Mouse (Mus musculus) embryonic fibroblast, embryonic 13.5 days (primary cell): ENCODE results near the gene C2cd3. TPM values are rescaled to one million over a fixed set of nuclear protein-coding genes. Genes with fewer than 3 reads are reported as not detected.
"Not testable (repeated sequence)": the region's sequence is repeated elsewhere in the genome, so short reads cannot be mapped to it uniquely, and the experiment has no call there.

Experiments used
- H3K27ac ChIP-seq: 2 replicates; pipeline ENCODE4 v1.5.1; 2012; ENCODE audit warnings: low read length, control low read depth, inconsistent platforms; ENCODE audit not compliant: insufficient read depth
- H3K4me1 ChIP-seq: 2 replicates; pipeline ENCODE4 v1.6.1; 2011; ENCODE audit warnings: low read length; ENCODE audit not compliant: control insufficient read depth, insufficient read depth
- H3K4me3 ChIP-seq: 2 replicates; pipeline ENCODE4 v1.5.1; 2011; ENCODE audit warnings: mild to moderate bottlenecking, control low read depth, low read length; ENCODE audit not compliant: insufficient read depth
- CTCF ChIP-seq: IDR thresholded peaks from 2 replicates; pipeline ENCODE4 v1.5.1; 2011; ENCODE audit warnings: mild to moderate bottlenecking, control low read depth, low read length, moderate library complexity, borderline replicate concordance; ENCODE audit not compliant: insufficient read depth
- POLR2A ChIP-seq: IDR thresholded peaks from 2 replicates; pipeline ENCODE4 v1.6.1; 2011; ENCODE audit warnings: low read depth, mild to moderate bottlenecking, control low read depth, low read length, moderate library complexity
- polyA plus RNA-seq: library from polyadenylated mRNA; stranded (reverse); fragments of >200 nt; gene quantifications from 2 replicates; pipeline ENCODE4 v1.2.4, GENCODE M21; 2011; ENCODE audit warnings: low read depth; ENCODE audit not compliant: missing spikeins, insufficient read length

Gene C2cd3
- polyA plus RNA-seq, 1 experiment: 24.4 TPM

GRCm38 (mm10) chr7:100468761-100469160, 96.7 kb downstream of the C2cd3 start:
- no peak overlapping the region for H3K4me3 ChIP-seq
- H3K27ac ChIP-seq: no peak overlapping the region
- TF ChIP-seq CTCF (no peak), POLR2A (no peak)
- H3K4me1 ChIP-seq: no peaks in the 10 kb centered on the region

GRCm38 (mm10) chr7:100469502-100469901, 97.5 kb downstream of the C2cd3 start:
- no peaks in the 10 kb centered on the region for H3K4me1 ChIP-seq
- H3K4me3 ChIP-seq: no peak overlapping the region
- no peak overlapping the region for H3K27ac ChIP-seq
- TF ChIP-seq CTCF: no peak
- no peak for TF ChIP-seq POLR2A

- no peak overlapping the region for H3K27ac ChIP-seq
- no peaks in the 10 kb centered on the region for H3K4me1 ChIP-seq
- TF ChIP-seq CTCF (no peak), POLR2A (no peak)
- H3K4me3 ChIP-seq: no peak overlapping the region
These were observed 98.9 kb downstream of the C2cd3 start for GRCm38 (mm10) chr7:100470796-100471406.

- Histone ChIP-seq H3K4me3 (no peak overlapping the region), H3K27ac (no peak overlapping the region), H3K4me1 (no peaks in the 10 kb centered on the region)
- TF ChIP-seq POLR2A (no peak), CTCF (no peak)
These were observed 99.4 kb downstream of the C2cd3 start for GRCm38 (mm10) chr7:100471407-100471797.

GRCm38 (mm10) chr7:100472777-100473176, 100.7 kb downstream of the C2cd3 start, which contains the start of gene Ucp3:
Ucp3 (plus strand) TSS chr7:100472990.
- Histone ChIP-seq H3K4me3 (no peak within 1 kb of the TSS), H3K4me1 (no peaks in the 10 kb centered on the region)
- TF ChIP-seq CTCF: no peak
- TF ChIP-seq POLR2A: no peak

GRCm38 (mm10) chr7:100473846-100474454, 101.9 kb downstream of the C2cd3 start:
- TF ChIP-seq CTCF: no peak
- no peak for TF ChIP-seq POLR2A
- H3K4me1 ChIP-seq: no peaks in the 10 kb centered on the region
- no peak overlapping the region for H3K4me3 ChIP-seq
- no peak overlapping the region for H3K27ac ChIP-seq

More at GRCm38 (mm10) chr7:100472777-100473176, 100.7 kb downstream of the C2cd3 start, which contains the start of gene Ucp3:
- no peak within 1 kb of the TSS for H3K27ac ChIP-seq

GRCm38 (mm10) chr7:100474680-100475079, 102.6 kb downstream of the C2cd3 start:
- H3K4me1 ChIP-seq: no peaks in the 10 kb centered on the region
- H3K4me3 ChIP-seq: no peak overlapping the region
- no peak overlapping the region for H3K27ac ChIP-seq
- TF ChIP-seq POLR2A (no peak), CTCF (no peak)

GRCm38 (mm10) chr7:100479100-100479822, 107.2 kb downstream of the C2cd3 start:
- H3K4me3 ChIP-seq: no peak overlapping the region
- H3K27ac ChIP-seq: no peak overlapping the region
- no peaks in the 10 kb centered on the region for H3K4me1 ChIP-seq
- no peak for TF ChIP-seq POLR2A
- no peak for TF ChIP-seq CTCF

GRCm38 (mm10) chr7:100479823-100480164, 107.8 kb downstream of the C2cd3 start:
- Histone ChIP-seq H3K4me1 (no peaks in the 10 kb centered on the region), H3K4me3 (no peak overlapping the region), H3K27ac (no peak overlapping the region)
- TF ChIP-seq POLR2A (no peak), CTCF (no peak)

GRCm38 (mm10) chr7:100480175-100480574, 108.1 kb downstream of the C2cd3 start:
- Histone ChIP-seq H3K27ac (no peak overlapping the region), H3K4me3 (no peak overlapping the region), H3K4me1 (no peaks in the 10 kb centered on the region)
- TF ChIP-seq CTCF (no peak), POLR2A (no peak)

GRCm38 (mm10) chr7:100482046-100482445, 110.0 kb downstream of the C2cd3 start:
- H3K4me3 ChIP-seq, H3K4me1 ChIP-seq, H3K27ac ChIP-seq: not testable (repeated sequence)
